Mouse (Mus musculus): ENCODE data around the gene AU040320. TPM values are rescaled to one million over a fixed set of nuclear protein-coding genes. Genes with fewer than 3 reads are reported as not detected.

The AU040320 gene
- polyA plus RNA-seq, 1 experiment from 2014 or later: 17.4 TPM

GRCm38 (mm10) chr4:126805741-126806140, 52.4 kb downstream of the AU040320 start:
- Histone ChIP-seq H3K36me3 (peaks cover 20% of the 10 kb centered on the region), H3K9me3 (no peaks in the 10 kb centered on the region), H3K4me2 (no peak overlapping the region), H3K9ac (no peak overlapping the region), H3K4me3 (no peak overlapping the region), H3K27me3 (no peaks in the 10 kb centered on the region), H3K27ac (no peak overlapping the region), H3K4me1 (peaks cover 8% of the 10 kb centered on the region; the same call in 1 of the 2 replicates)
- 64% methylated on average over 4 of the region's 4 CpGs for WGBS
- ATAC-seq (ENCODE audit: insufficient number of reproducible peaks, insufficient read depth, low FRiP score, low TSS enrichment, low read depth): no peak

GRCm38 (mm10) chr4:126806692-126807427, 53.5 kb downstream of the AU040320 start:
- no peaks in the 10 kb centered on the region for H3K9me3 ChIP-seq
- H3K4me2 ChIP-seq: no peak overlapping the region
- H3K27me3 ChIP-seq: no peaks in the 10 kb centered on the region
- no peak overlapping the region for H3K9ac ChIP-seq
- peaks cover 8% of the 10 kb centered on the region; the same call in 1 of the 2 replicates for H3K4me1 ChIP-seq
- peaks cover 24% of the 10 kb centered on the region for H3K36me3 ChIP-seq
- no peak for ATAC-seq (ENCODE audit: insufficient number of reproducible peaks, insufficient read depth, low FRiP score, low TSS enrichment, low read depth)
- no peak overlapping the region for H3K27ac ChIP-seq
- WGBS: 86% methylated on average over 7 of the region's 7 CpGs
- H3K4me3 ChIP-seq: no peak overlapping the region

GRCm38 (mm10) chr4:126810566-126810965, 57.2 kb downstream of the AU040320 start:
- no peak for ATAC-seq (ENCODE audit: insufficient number of reproducible peaks, insufficient read depth, low FRiP score, low TSS enrichment, low read depth)
- no peak overlapping the region for H3K27ac ChIP-seq
- no peak overlapping the region for H3K4me3 ChIP-seq
- H3K4me1 ChIP-seq: peaks cover 4% of the 10 kb centered on the region; the same call in 1 of the 2 replicates
- no peaks in the 10 kb centered on the region for H3K9me3 ChIP-seq
- peaks cover 26% of the 10 kb centered on the region for H3K36me3 ChIP-seq
- H3K9ac ChIP-seq: no peak overlapping the region
- H3K4me2 ChIP-seq: no peak overlapping the region
- H3K27me3 ChIP-seq: no peaks in the 10 kb centered on the region
- WGBS: 81% methylated on average over 3 of the region's 3 CpGs

- ATAC-seq (ENCODE audit: insufficient number of reproducible peaks, insufficient read depth, low FRiP score, low TSS enrichment, low read depth): no peak
- 54% methylated on average over 5 of the region's 5 CpGs for WGBS
Observed at GRCm38 (mm10) chr4:126813212-126813611, 59.9 kb downstream of the AU040320 start.

DNA sequence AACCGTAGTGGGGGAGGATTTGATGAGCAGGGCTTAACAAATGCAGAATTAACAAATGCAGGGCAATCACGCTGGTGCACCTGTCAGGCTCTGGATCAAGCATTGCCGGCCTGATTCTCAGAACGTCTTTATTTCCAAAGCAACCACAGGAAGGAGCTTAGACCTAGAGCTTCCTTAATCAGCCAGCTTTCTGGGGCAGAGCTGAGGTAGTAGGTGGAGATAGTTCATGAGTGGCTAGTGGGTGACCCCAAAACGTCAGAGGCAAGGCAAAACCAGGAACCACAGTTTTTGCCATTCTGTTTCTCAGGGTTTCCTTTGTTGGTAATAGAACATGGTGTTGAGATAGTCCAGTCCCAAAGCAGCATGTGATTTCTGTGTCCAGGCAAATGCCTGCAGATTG, 61.5 kb downstream of the AU040320 start:
- no peak overlapping the region for H3K4me3 ChIP-seq
- no peaks in the 10 kb centered on the region for H3K9me3 ChIP-seq
- H3K4me2 ChIP-seq: no peak overlapping the region
- WGBS: 78% methylated on average over 5 of the region's 5 CpGs
- H3K4me1 ChIP-seq: peaks cover 4% of the 10 kb centered on the region; the same call in 1 of the 2 replicates
- no peak for ATAC-seq (ENCODE audit: insufficient number of reproducible peaks, insufficient read depth, low FRiP score, low TSS enrichment, low read depth)
- no peak overlapping the region for H3K27ac ChIP-seq
- H3K36me3 ChIP-seq: peaks cover 50% of the 10 kb centered on the region
- no peak overlapping the region for H3K9ac ChIP-seq
- no peaks in the 10 kb centered on the region for H3K27me3 ChIP-seq

More at GRCm38 (mm10) chr4:126813212-126813611, 59.9 kb downstream of the AU040320 start:
- Histone ChIP-seq H3K27ac (no peak overlapping the region), H3K27me3 (no peaks in the 10 kb centered on the region), H3K36me3 (peaks cover 46% of the 10 kb centered on the region), H3K4me2 (no peak overlapping the region), H3K9me3 (no peaks in the 10 kb centered on the region), H3K4me3 (no peak overlapping the region), H3K4me1 (peaks cover 4% of the 10 kb centered on the region; the same call in 1 of the 2 replicates), H3K9ac (no peak overlapping the region)

- H3K27ac ChIP-seq: no peak overlapping the region
- no peak for ATAC-seq (ENCODE audit: insufficient number of reproducible peaks, insufficient read depth, low FRiP score, low TSS enrichment, low read depth)
- H3K4me3 ChIP-seq: no peak overlapping the region
- H3K9me3 ChIP-seq: no peaks in the 10 kb centered on the region
- H3K9ac ChIP-seq: no peak overlapping the region
- H3K4me1 ChIP-seq: no peaks in the 10 kb centered on the region
- WGBS: 68% methylated on average over 9 of the region's 9 CpGs
- no peak overlapping the region for H3K4me2 ChIP-seq
- H3K36me3 ChIP-seq: peaks cover 40% of the 10 kb centered on the region
- no peaks in the 10 kb centered on the region for H3K27me3 ChIP-seq
Observed at GRCm38 (mm10) chr4:126822891-126823882, 69.8 kb downstream of the AU040320 start.

DNA sequence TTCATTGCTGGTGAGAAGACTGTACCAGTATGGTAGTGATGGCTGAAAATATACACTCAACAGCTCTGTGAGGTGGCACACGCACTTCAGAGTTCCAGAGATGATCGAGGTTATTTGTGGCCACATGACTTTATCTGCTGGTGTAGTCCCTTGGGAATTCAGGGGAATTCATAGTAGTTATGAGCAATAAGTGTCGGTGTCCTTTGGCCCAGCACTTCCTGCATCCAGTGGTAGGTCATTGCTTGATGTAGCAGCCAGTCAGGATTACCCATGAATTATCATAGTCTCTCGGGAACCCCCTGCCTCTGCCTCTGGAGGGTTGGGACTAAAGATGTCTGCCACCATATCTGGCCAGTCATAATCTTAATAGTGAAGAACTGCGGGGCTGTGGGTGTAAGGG, 70.6 kb downstream of the AU040320 start:
- Histone ChIP-seq H3K4me2 (no peak overlapping the region), H3K9me3 (no peaks in the 10 kb centered on the region), H3K9ac (no peak overlapping the region), H3K4me1 (no peaks in the 10 kb centered on the region), H3K36me3 (peaks cover 34% of the 10 kb centered on the region), H3K27me3 (no peaks in the 10 kb centered on the region), H3K27ac (no peak overlapping the region), H3K4me3 (no peak overlapping the region)
- ATAC-seq (ENCODE audit: insufficient number of reproducible peaks, insufficient read depth, low FRiP score, low TSS enrichment, low read depth): no peak
- 90% methylated on average over 5 of the region's 5 CpGs for WGBS

DNA sequence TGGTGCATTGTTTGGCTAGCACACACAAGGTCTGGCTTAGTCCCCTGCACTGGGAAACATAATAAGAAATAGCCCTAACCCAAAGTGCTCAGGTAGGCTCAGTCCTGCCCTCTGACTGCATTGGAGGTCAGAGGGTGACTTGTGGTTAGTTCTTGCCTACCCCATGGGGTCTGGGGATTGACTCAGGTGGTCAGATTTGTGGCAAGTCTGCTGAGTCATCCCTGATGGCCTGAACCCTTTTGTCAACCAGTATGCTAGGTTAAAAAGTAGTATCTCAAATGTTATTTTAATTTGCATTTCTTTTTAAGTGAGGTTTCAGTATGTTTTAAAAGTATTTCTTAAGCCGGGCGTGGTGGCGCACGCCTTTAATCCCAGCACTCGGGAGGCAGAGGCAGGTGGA, 77.8 kb downstream of the AU040320 start:
- ATAC-seq (ENCODE audit: insufficient number of reproducible peaks, insufficient read depth, low FRiP score, low TSS enrichment, low read depth): no peak
- WGBS: 98% methylated on average over 5 of the region's 5 CpGs
- Histone ChIP-seq H3K36me3 (peaks cover 47% of the 10 kb centered on the region), H3K4me1 (no peaks in the 10 kb centered on the region), H3K4me3 (no peak overlapping the region), H3K9me3 (no peaks in the 10 kb centered on the region), H3K4me2 (no peak overlapping the region), H3K27me3 (no peaks in the 10 kb centered on the region), H3K27ac (no peak overlapping the region), H3K9ac (no peak overlapping the region)

GRCm38 (mm10) chr4:126838799-126839198, 85.5 kb downstream of the AU040320 start:
- H3K9ac ChIP-seq: 0 out of 2 replicates have a peak overlapping the region, but pooled peaks have one; percentile 32
- ATAC-seq (ENCODE audit: insufficient number of reproducible peaks, insufficient read depth, low FRiP score, low TSS enrichment, low read depth): no peak
- 86% methylated on average over 7 of the region's 7 CpGs for WGBS

GRCm38 (mm10) chr4:126839873-126840272, 86.5 kb downstream of the AU040320 start:
- H3K27me3 ChIP-seq: no peaks in the 10 kb centered on the region
- H3K9ac ChIP-seq: no peak overlapping the region
- no peak overlapping the region for H3K4me3 ChIP-seq
- no peaks in the 10 kb centered on the region for H3K9me3 ChIP-seq
- no peak overlapping the region for H3K27ac ChIP-seq
- H3K36me3 ChIP-seq: peaks cover 66% of the 10 kb centered on the region
- no peak for ATAC-seq (ENCODE audit: insufficient number of reproducible peaks, insufficient read depth, low FRiP score, low TSS enrichment, low read depth)
- 16% methylated on average over 7 of the region's 7 CpGs for WGBS
- H3K4me2 ChIP-seq: no peak overlapping the region
- no peaks in the 10 kb centered on the region for H3K4me1 ChIP-seq

More at GRCm38 (mm10) chr4:126838799-126839198, 85.5 kb downstream of the AU040320 start:
- no peak overlapping the region for H3K4me2 ChIP-seq
- peaks cover 64% of the 10 kb centered on the region for H3K36me3 ChIP-seq
- no peaks in the 10 kb centered on the region for H3K4me1 ChIP-seq
- no peaks in the 10 kb centered on the region for H3K9me3 ChIP-seq
- no peak overlapping the region for H3K4me3 ChIP-seq
- no peak overlapping the region for H3K27ac ChIP-seq
- H3K27me3 ChIP-seq: no peaks in the 10 kb centered on the region

DNA sequence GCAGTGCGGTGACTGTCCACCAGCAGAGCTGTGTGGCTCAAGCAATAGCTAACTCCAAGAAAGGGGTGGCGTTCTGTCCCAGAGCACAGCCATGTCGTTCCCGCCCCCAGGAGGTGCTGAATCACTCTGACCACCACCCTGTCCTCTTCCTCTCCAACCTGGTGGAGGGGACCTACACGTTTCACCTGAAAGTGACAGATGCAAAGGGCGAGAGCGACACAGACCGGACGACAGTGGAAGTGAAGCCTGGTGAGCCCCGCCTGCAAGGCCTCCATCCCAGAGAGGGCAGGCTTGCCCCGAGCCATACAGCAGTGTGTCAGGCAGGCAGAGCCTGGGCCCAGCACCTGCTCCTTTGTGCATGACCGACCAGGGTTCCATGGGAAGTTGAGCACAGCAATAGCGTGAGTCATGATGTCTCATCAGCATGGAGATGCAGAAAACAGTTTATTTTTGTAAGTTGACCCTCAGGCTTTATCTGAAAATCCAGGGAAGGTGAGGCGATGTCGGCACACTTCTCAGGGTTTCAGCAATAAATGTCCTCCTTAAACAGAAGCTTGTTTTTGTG, 87.7 kb downstream of the AU040320 start:
- Histone ChIP-seq H3K27me3 (no peaks in the 10 kb centered on the region), H3K9ac (no peak overlapping the region), H3K9me3 (no peaks in the 10 kb centered on the region), H3K27ac (no peak overlapping the region), H3K4me2 (no peak overlapping the region), H3K4me1 (no peaks in the 10 kb centered on the region), H3K36me3 (peaks cover 59% of the 10 kb centered on the region), H3K4me3 (no peak overlapping the region)
- ATAC-seq (ENCODE audit: insufficient number of reproducible peaks, insufficient read depth, low FRiP score, low TSS enrichment, low read depth): no peak
- 88% methylated on average over 15 of the region's 15 CpGs for WGBS

Measured in embryonic facial prominence, embryonic 13.5 days (tissue).